Mouse (Mus musculus) MEL (cell line): ENCODE data around the gene Mier2. TPM values are rescaled to one million over a fixed set of nuclear protein-coding genes. Genes with fewer than 3 reads are reported as not detected.

ENCODE experiments used
- DNase-seq: peaks from one replicate; pipeline ENCODE4 v3.0.0; 2011; ENCODE audit warnings: low read depth, low spot score
- H3K27ac ChIP-seq: 2 replicates; pipeline ENCODE4 v1.5.1; 2012; ENCODE audit warnings: low read depth, mild to moderate bottlenecking, control low read depth, low read length, moderate library complexity; ENCODE audit not compliant: control insufficient read depth
- H3K27me3 ChIP-seq, 2 experiments: fragments of 150-350 bp in 1 of 2; sonication (generic) in 1 of 2; 2 replicates each; pipeline ENCODE4 v1.6.1; 2012; ENCODE audit warnings: low read length in 2 of 2, mild to moderate bottlenecking in 2 of 2, improper control_type of control experiment in 1 of 2, moderate library complexity in 1 of 2; ENCODE audit not compliant: insufficient read depth in 2 of 2, control insufficient read depth in 1 of 2
- H3K36me3 ChIP-seq, 2 experiments: 2 replicates each; pipeline ENCODE4 v1.6.1; 2012 to 2014; ENCODE audit warnings: low read length in 2 of 2, improper control_type of control experiment in 1 of 2, inconsistent platforms in 1 of 2, mild to moderate bottlenecking in 1 of 2; ENCODE audit not compliant: insufficient read depth in 2 of 2, control insufficient read depth in 1 of 2
- H3K4me1 ChIP-seq, 2 experiments: fragments of 150-350 bp in 1 of 2; sonication (generic) in 1 of 2; 2 replicates each; pipeline ENCODE4 v1.6.1; 2012; ENCODE audit warnings: low read length in 2 of 2, improper control_type of control experiment in 1 of 2, mild to moderate bottlenecking in 1 of 2; ENCODE audit not compliant: insufficient read depth in 2 of 2, control insufficient read depth in 1 of 2
- H3K4me3 ChIP-seq, 2 experiments: fragments of 150-350 bp in 1 of 2; sonication (generic) in 1 of 2; 2 replicates each; pipeline ENCODE4 v1.5.1; 2012; ENCODE audit warnings: low read depth in 2 of 2, low read length in 2 of 2, mild to moderate bottlenecking in 2 of 2, moderate library complexity in 2 of 2, control low read depth in 1 of 2, improper control_type of control experiment in 1 of 2; ENCODE audit not compliant: control insufficient read depth in 1 of 2, insufficient read depth in 1 of 2
- H3K79me2 ChIP-seq: 2 replicates; pipeline ENCODE4 v1.6.1; 2012; ENCODE audit warnings: mild to moderate bottlenecking, low read length, moderate library complexity; ENCODE audit not compliant: control insufficient read depth, poor library complexity, insufficient read depth
- H3K9ac ChIP-seq: 2 replicates; pipeline ENCODE4 v1.6.1; 2012; ENCODE audit warnings: low read depth, mild to moderate bottlenecking, control low read depth, low read length, moderate library complexity; ENCODE audit not compliant: control insufficient read depth, poor library complexity, severe bottlenecking
- H3K9me3 ChIP-seq: fragments of 150-350 bp; sonication (generic); replicated peaks from 2 replicates; pipeline ENCODE4 v1.6.1; 2012; ENCODE audit warnings: mild to moderate bottlenecking, low read length, improper control_type of control experiment, moderate library complexity; ENCODE audit not compliant: insufficient read depth
- BHLHE40 ChIP-seq: IDR thresholded peaks from 2 replicates; pipeline ENCODE4 v1.6.1; 2012; ENCODE audit warnings: low read depth, mild to moderate bottlenecking, inconsistent platforms, low read length, improper control_type of control experiment, borderline replicate concordance
- CHD1 ChIP-seq: IDR thresholded peaks from 2 replicates; pipeline ENCODE4 v1.6.1; 2012; ENCODE audit warnings: low read depth, mild to moderate bottlenecking, inconsistent platforms, low read length, improper control_type of control experiment
- CTCF ChIP-seq, 3 experiments: IDR thresholded peaks in 2 of 3; conservative IDR thresholded peaks in 1 of 3; 2 replicates each; pipeline ENCODE4 v1.5.1; 2011 to 2012; ENCODE audit warnings: low read length in 3 of 3, low read depth in 2 of 3, mild to moderate bottlenecking in 2 of 3, improper control_type of control experiment in 1 of 3, inconsistent platforms in 1 of 3, mixed read lengths in 1 of 3, moderate library complexity in 1 of 3; ENCODE audit not compliant: control insufficient read depth in 1 of 3, insufficient read depth in 1 of 3, poor library complexity in 1 of 3, severe bottlenecking in 1 of 3
- E2F4 ChIP-seq: IDR thresholded peaks from 2 replicates; pipeline ENCODE4 v1.6.1; 2011; ENCODE audit warnings: low read depth, low read length, improper control_type of control experiment, borderline replicate concordance
- ELF1 ChIP-seq: IDR thresholded peaks from 2 replicates; pipeline ENCODE4 v1.6.1; 2014; ENCODE audit warnings: low read depth, mild to moderate bottlenecking, inconsistent platforms, low read length, improper control_type of control experiment, moderate library complexity
- EP300 ChIP-seq, 2 experiments: IDR thresholded peaks; 2 replicates each; pipeline ENCODE4 v1.6.1; 2011; ENCODE audit warnings: improper control_type of control experiment in 2 of 2, low read length in 2 of 2, low read depth in 1 of 2, mild to moderate bottlenecking in 1 of 2
- ETS1 ChIP-seq: IDR thresholded peaks from 2 replicates; pipeline ENCODE4 v1.6.1; 2012; ENCODE audit warnings: low read depth, mild to moderate bottlenecking, inconsistent platforms, low read length, improper control_type of control experiment, moderate library complexity
- HCFC1 ChIP-seq: IDR thresholded peaks from 2 replicates; pipeline ENCODE4 v1.6.1; 2012; ENCODE audit warnings: low read depth, mild to moderate bottlenecking, inconsistent platforms, low read length, improper control_type of control experiment, moderate library complexity
- KAT2A ChIP-seq: conservative IDR thresholded peaks from 2 replicates; pipeline ENCODE4 v1.6.1; 2012; ENCODE audit warnings: low read depth, low read length, improper control_type of control experiment, inconsistent platforms
- MAZ ChIP-seq: IDR thresholded peaks from 2 replicates; pipeline ENCODE4 v1.6.1; 2012; ENCODE audit warnings: low read depth, mild to moderate bottlenecking, inconsistent platforms, low read length, improper control_type of control experiment
- MEF2A ChIP-seq: IDR thresholded peaks from 2 replicates; pipeline ENCODE4 v1.6.1; 2014; ENCODE audit warnings: low read depth, mild to moderate bottlenecking, inconsistent platforms, low read length, improper control_type of control experiment; ENCODE audit not compliant: poor library complexity, insufficient replicate concordance, severe bottlenecking; ENCODE audit errors: extremely low read depth
- MYB ChIP-seq: IDR thresholded peaks from 2 replicates; pipeline ENCODE4 v1.6.1; 2011; ENCODE audit warnings: mild to moderate bottlenecking, low read depth, low read length, improper control_type of control experiment
- MYC ChIP-seq: IDR thresholded peaks from 2 replicates; pipeline ENCODE4 v1.6.1; 2011; ENCODE audit warnings: low read depth, mild to moderate bottlenecking, low read length, improper control_type of control experiment, moderate library complexity
- POLR2A ChIP-seq, 2 experiments: IDR thresholded peaks; 2 replicates each; pipeline ENCODE4 v1.6.1; 2011 to 2012; ENCODE audit warnings: low read length in 2 of 2, mild to moderate bottlenecking in 2 of 2, control low read depth in 1 of 2, improper control_type of control experiment in 1 of 2, low read depth in 1 of 2, moderate library complexity in 1 of 2; ENCODE audit not compliant: control insufficient read depth in 1 of 2, insufficient read depth in 1 of 2, poor library complexity in 1 of 2
- SMC3 ChIP-seq: IDR thresholded peaks from 2 replicates; pipeline ENCODE4 v1.6.1; 2011; ENCODE audit warnings: low read depth, low read length, improper control_type of control experiment
- TAL1 ChIP-seq: IDR thresholded peaks from 2 replicates; pipeline ENCODE4 v1.6.1; 2012; ENCODE audit warnings: mild to moderate bottlenecking, inconsistent platforms, low read length, moderate library complexity, mixed read lengths
- TBP ChIP-seq: IDR thresholded peaks from 2 replicates; pipeline ENCODE4 v1.8.0; 2011; ENCODE audit warnings: low read depth, low read length, improper control_type of control experiment
- USF2 ChIP-seq, 2 experiments: IDR thresholded peaks; 2 replicates each; pipeline ENCODE4 v1.6.1; 2011 to 2012; ENCODE audit warnings: improper control_type of control experiment in 2 of 2, low read length in 2 of 2, borderline replicate concordance in 1 of 2, inconsistent platforms in 1 of 2, low read depth in 1 of 2, mild to moderate bottlenecking in 1 of 2; ENCODE audit not compliant: insufficient read depth in 1 of 2
- ZNF384 ChIP-seq: IDR thresholded peaks from 2 replicates; pipeline ENCODE4 v1.6.1; 2012; ENCODE audit warnings: low read depth, mild to moderate bottlenecking, inconsistent platforms, low read length, improper control_type of control experiment
- polyA plus RNA-seq, 2 experiments: library from polyadenylated mRNA; stranded (reverse) in 1 of 2; unstranded in 1 of 2; fragments of >175 nt in 1 of 2; fragments of >200 nt in 1 of 2; gene quantifications; 2 replicates each; pipeline versions ENCODE4 v1.2.1 to v1.2.4; 2012; ENCODE audit warnings: low replicate concordance in 2 of 2, low read depth in 1 of 2; ENCODE audit not compliant: insufficient read length in 2 of 2, insufficient read depth in 1 of 2, missing spikeins in 1 of 2
- total RNA-seq: library from RNA; depleted of rRNA; stranded (reverse); fragments of 300-350 nt; gene quantifications from 2 replicates; pipeline ENCODE4 v1.2.3, GENCODE M21; 2012

The Mier2 gene
- total and polyA plus RNA-seq, 3 experiments, result 24.8 to 36.2 TPM; not detected in 1

GRCm38 (mm10) chr10:79597051-79597935, 42.3 kb upstream of the Mier2 start:
- no peaks in the 10 kb centered on the region for H3K79me2 ChIP-seq
- no peak for TF ChIP-seq E2F4
- TF ChIP-seq ETS1, result no peak
- no peak for TF ChIP-seq TBP
- TF ChIP-seq TAL1, result no peak
- TF ChIP-seq MAZ, result no peak
- no peak for TF ChIP-seq POLR2A (IDR thresholded peaks at IDR 0.05; ENCODE audit: control insufficient read depth in 1 of 2, insufficient read depth in 1 of 2, low read depth in 1 of 2, low read length in 2 of 2, poor library complexity in 1 of 2)
- no peak for TF ChIP-seq BHLHE40
- TF ChIP-seq MYB, result no peak
- no peak for TF ChIP-seq ZNF384
- TF ChIP-seq, all 39 proteins: peak for 0
- peak; percentile 23 for DNase-seq
- Histone ChIP-seq H3K4me3 (no peak overlapping the region), H3K36me3 (peaks cover 0 to 5% of the 10 kb centered on the region in 2 experiments; a peak in 2 of 4 replicates), H3K27me3 (no peaks in the 10 kb centered on the region; a peak in 2 of 4 replicates), H3K9me3 (no peaks in the 10 kb centered on the region), H3K9ac (no peak overlapping the region), H3K27ac (no peak overlapping the region), H3K4me1 (peaks cover 4 to 10% of the 10 kb centered on the region in 2 experiments)

DNA sequence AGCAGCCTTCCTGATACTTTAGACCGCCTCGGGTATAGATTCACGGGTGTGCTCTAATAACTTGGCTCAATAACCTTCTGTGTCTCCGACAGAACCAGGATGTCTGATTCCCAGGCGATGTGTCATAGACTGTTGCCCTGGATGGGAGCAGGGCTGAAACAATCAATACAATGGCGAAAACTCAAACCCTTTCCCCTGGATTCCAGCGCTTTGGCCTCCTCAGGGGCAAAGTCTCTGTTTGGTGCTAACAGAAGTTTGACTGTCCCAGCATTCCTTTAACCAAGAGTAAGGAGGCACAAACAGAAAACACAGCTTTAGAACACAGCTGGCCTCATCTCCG, 40.6 kb upstream of the Mier2 start:
- no peak for TF ChIP-seq CTCF (IDR thresholded peaks at IDR 0.05 in 2 of 3, conservative IDR thresholded peaks at IDR 0.05 in 1 of 3; ENCODE audit: control insufficient read depth in 1 of 3, insufficient read depth in 1 of 3, low read depth in 2 of 3, low read length in 3 of 3, poor library complexity in 1 of 3, severe bottlenecking in 1 of 3)
- no peak for TF ChIP-seq ETS1
- TF ChIP-seq HCFC1, result no peak
- no peak for TF ChIP-seq CHD1
- TF ChIP-seq MYC, result no peak
- TF ChIP-seq MEF2A, result no peak
- no peak for TF ChIP-seq KAT2A
- TF ChIP-seq EP300 (IDR thresholded peaks at IDR 0.05; ENCODE audit: low read depth in 1 of 2, low read length in 2 of 2), result no peak
- no peak for TF ChIP-seq SMC3
- TF ChIP-seq USF2 (IDR thresholded peaks at IDR 0.05; ENCODE audit: borderline replicate concordance in 1 of 2, insufficient read depth in 1 of 2, low read depth in 1 of 2, low read length in 2 of 2), result no peak
- no peak for TF ChIP-seq ELF1
- Histone ChIP-seq H3K36me3 (peaks cover 0 to 5% of the 10 kb centered on the region in 2 experiments; a peak in 2 of 4 replicates), H3K79me2 (no peaks in the 10 kb centered on the region), H3K27me3 (no peaks in the 10 kb centered on the region), H3K27ac (no peak overlapping the region), H3K4me1 (peaks cover 4 to 10% of the 10 kb centered on the region in 2 experiments), H3K9me3 (no peaks in the 10 kb centered on the region), H3K4me3 (no peak overlapping the region), H3K9ac (no peak overlapping the region)
- no peak for DNase-seq
